Mouse (Mus musculus): Measurements from ENCODE around the gene Prkaca. TPM values are rescaled to one million over a fixed set of nuclear protein-coding genes. Genes with fewer than 3 reads are reported as not detected.

The Prkaca gene
- polyA plus RNA-seq (2016; fragmentation: Nextera tagmentation; extraction: Ambion mirVana): 157 and 160 TPM in 2 replicates

GRCm38 (mm10) chr8:83972150-83973120 is at the start of gene Prkaca:
Prkaca (plus strand) TSS chr8:83972993.
- Histone ChIP-seq H3K4me3 (peak within 1 kb of the TSS; percentile 94), H3K27me3 (ENCODE audit: insufficient read depth, poor library complexity, severe bottlenecking) (no peaks in the 10 kb centered on the region), H3K27ac (peak within 1 kb of the TSS; percentile 94), H3K9me3 (no peaks in the 10 kb centered on the region), H3K4me1 (peaks cover 42% of the 10 kb centered on the region), H3K36me3 (peaks cover 26% of the 10 kb centered on the region)
- DNase-seq (ENCODE audit: low spot score): peak; percentile 100
- under 1% methylated on average over 82 of the region's 94 CpGs for WGBS

DNA sequence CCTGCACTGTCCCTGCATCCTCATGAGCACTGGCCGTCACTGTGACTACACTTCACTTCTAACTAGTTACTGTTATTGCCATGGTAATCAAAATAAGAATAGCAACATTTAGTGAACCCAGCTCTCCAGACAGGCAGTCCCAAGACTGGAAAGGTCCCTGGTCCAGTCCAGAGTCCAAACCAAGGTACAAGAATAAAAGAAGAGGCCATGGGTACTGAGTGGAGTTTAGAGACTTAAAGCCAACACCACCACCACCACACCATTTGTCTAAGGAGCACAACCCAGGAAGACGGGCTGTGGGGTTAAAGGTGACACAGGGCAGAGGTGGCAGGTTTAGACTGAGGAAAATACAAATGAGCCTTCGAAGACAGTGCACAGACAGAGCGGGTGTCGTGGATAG is 48.2 kb upstream of the Prkaca start:
- DNase-seq (ENCODE audit: low spot score): no peak
- peaks cover 78% of the 10 kb centered on the region for H3K36me3 ChIP-seq
- H3K27ac ChIP-seq: no peak overlapping the region
- 89% methylated on average over 5 of the region's 5 CpGs for WGBS
- H3K4me1 ChIP-seq: peaks cover 4% of the 10 kb centered on the region; the same call in 1 of the 2 replicates
- no peaks in the 10 kb centered on the region for H3K27me3 ChIP-seq (ENCODE audit: insufficient read depth, poor library complexity, severe bottlenecking)
- H3K9me3 ChIP-seq: no peaks in the 10 kb centered on the region
- H3K4me3 ChIP-seq: no peak overlapping the region

GRCm38 (mm10) chr8:83926266-83926665 is 46.5 kb upstream of the Prkaca start:
- Histone ChIP-seq H3K36me3 (peaks cover 79% of the 10 kb centered on the region), H3K27ac (no peak overlapping the region), H3K4me3 (no peak overlapping the region), H3K9me3 (no peaks in the 10 kb centered on the region), H3K27me3 (ENCODE audit: insufficient read depth, poor library complexity, severe bottlenecking) (no peaks in the 10 kb centered on the region), H3K4me1 (peaks cover 4% of the 10 kb centered on the region; the same call in 1 of the 2 replicates)
- WGBS: 73% methylated on average over 7 of the region's 7 CpGs
- DNase-seq (ENCODE audit: low spot score): no peak

DNA sequence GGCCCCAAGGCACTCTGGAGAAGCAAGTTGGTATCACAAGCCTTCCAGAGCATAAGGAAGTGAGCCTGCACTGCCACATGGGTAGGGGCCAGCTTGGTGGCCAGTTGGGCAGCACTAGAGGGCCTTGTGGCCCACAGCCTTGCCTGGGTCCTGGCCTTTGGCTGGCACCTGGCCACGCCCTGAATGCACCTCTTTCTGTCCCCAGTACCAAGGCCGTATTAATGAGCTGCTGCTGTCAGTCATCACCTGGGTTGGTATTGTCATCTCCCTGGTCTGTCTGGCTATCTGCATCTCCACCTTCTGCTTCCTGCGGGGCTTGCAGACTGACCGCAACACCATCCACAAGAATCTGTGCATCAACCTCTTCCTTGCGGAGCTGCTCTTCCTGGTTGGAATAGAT is 38.6 kb upstream of the Prkaca start:
- Histone ChIP-seq H3K36me3 (peaks cover 100% of the 10 kb centered on the region), H3K27ac (no peak overlapping the region), H3K27me3 (ENCODE audit: insufficient read depth, poor library complexity, severe bottlenecking) (no peaks in the 10 kb centered on the region), H3K4me3 (no peak overlapping the region), H3K4me1 (0 out of 2 replicates have a peak, but pooled peaks cover 5% of the 10 kb centered on the region), H3K9me3 (no peaks in the 10 kb centered on the region)
- no peak for DNase-seq (ENCODE audit: low spot score)
- WGBS: 79% methylated on average over 5 of the region's 5 CpGs

- Histone ChIP-seq H3K4me3 (no peak overlapping the region), H3K4me1 (peaks cover 10% of the 10 kb centered on the region; the same call in 1 of the 2 replicates), H3K27me3 (ENCODE audit: insufficient read depth, poor library complexity, severe bottlenecking) (no peaks in the 10 kb centered on the region), H3K9me3 (no peaks in the 10 kb centered on the region), H3K27ac (no peak overlapping the region), H3K36me3 (peaks cover 98% of the 10 kb centered on the region)
- no peak for DNase-seq (ENCODE audit: low spot score)
- WGBS: 89% methylated on average over 2 of the region's 2 CpGs
These were observed 37.8 kb upstream of the Prkaca start for GRCm38 (mm10) chr8:83934994-83935393.

DNA sequence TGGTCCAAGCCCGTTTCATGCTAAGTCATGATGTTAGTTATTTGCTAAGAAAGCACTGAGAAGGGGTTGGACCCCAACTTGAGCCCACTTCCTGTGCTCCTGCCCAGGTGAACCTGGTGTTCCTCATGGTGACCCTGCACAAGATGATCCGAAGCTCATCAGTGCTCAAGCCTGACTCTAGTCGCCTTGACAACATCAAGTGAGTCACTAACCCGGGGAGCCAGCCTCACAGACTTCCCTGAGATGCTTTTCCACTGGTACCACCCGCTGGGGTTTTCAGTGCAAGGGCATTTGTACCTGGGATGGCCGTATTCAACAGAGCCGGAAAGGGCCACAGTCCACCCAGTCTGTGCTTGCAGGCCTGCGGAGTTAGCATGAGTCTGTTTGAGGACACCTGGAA is 37.4 kb upstream of the Prkaca start:
- H3K36me3 ChIP-seq: peaks cover 97% of the 10 kb centered on the region
- peaks cover 10% of the 10 kb centered on the region; the same call in 1 of the 2 replicates for H3K4me1 ChIP-seq
- no peaks in the 10 kb centered on the region for H3K27me3 ChIP-seq (ENCODE audit: insufficient read depth, poor library complexity, severe bottlenecking)
- no peak overlapping the region for H3K27ac ChIP-seq
- H3K4me3 ChIP-seq: no peak overlapping the region
- H3K9me3 ChIP-seq: no peaks in the 10 kb centered on the region
- WGBS: 87% methylated on average over 8 of the region's 8 CpGs
- no peak for DNase-seq (ENCODE audit: low spot score)

GRCm38 (mm10) chr8:83937645-83938044 is 35.1 kb upstream of the Prkaca start:
- H3K36me3 ChIP-seq: peaks cover 75% of the 10 kb centered on the region
- no peaks in the 10 kb centered on the region for H3K9me3 ChIP-seq
- 83% methylated on average over 7 of the region's 7 CpGs for WGBS

GRCm38 (mm10) chr8:83938330-83938729 is 34.5 kb upstream of the Prkaca start:
- no peak overlapping the region for H3K27ac ChIP-seq
- DNase-seq (ENCODE audit: low spot score): peak; percentile 68
- peaks cover 68% of the 10 kb centered on the region for H3K36me3 ChIP-seq
- H3K4me3 ChIP-seq: no peak overlapping the region
- WGBS: 92% methylated on average over 15 of the region's 15 CpGs
- H3K9me3 ChIP-seq: no peaks in the 10 kb centered on the region
- no peaks in the 10 kb centered on the region for H3K27me3 ChIP-seq (ENCODE audit: insufficient read depth, poor library complexity, severe bottlenecking)
- H3K4me1 ChIP-seq: peaks cover 10% of the 10 kb centered on the region; the same call in 1 of the 2 replicates

More at GRCm38 (mm10) chr8:83937645-83938044, 35.1 kb upstream of the Prkaca start:
- Histone ChIP-seq H3K27me3 (ENCODE audit: insufficient read depth, poor library complexity, severe bottlenecking) (no peaks in the 10 kb centered on the region), H3K4me1 (peaks cover 10% of the 10 kb centered on the region; the same call in 1 of the 2 replicates), H3K27ac (no peak overlapping the region), H3K4me3 (no peak overlapping the region)
- peak; percentile 73 for DNase-seq (ENCODE audit: low spot score)

GRCm38 (mm10) chr8:83941066-83941677 is 31.6 kb upstream of the Prkaca start:
- Histone ChIP-seq H3K4me1 (peaks cover 10% of the 10 kb centered on the region; the same call in 1 of the 2 replicates), H3K36me3 (peaks cover 39% of the 10 kb centered on the region), H3K27ac (no peak overlapping the region), H3K9me3 (no peaks in the 10 kb centered on the region), H3K27me3 (ENCODE audit: insufficient read depth, poor library complexity, severe bottlenecking) (no peaks in the 10 kb centered on the region), H3K4me3 (no peak overlapping the region)
- no peak for DNase-seq (ENCODE audit: low spot score)
- WGBS: 69% methylated on average over 6 of the region's 6 CpGs

DNA sequence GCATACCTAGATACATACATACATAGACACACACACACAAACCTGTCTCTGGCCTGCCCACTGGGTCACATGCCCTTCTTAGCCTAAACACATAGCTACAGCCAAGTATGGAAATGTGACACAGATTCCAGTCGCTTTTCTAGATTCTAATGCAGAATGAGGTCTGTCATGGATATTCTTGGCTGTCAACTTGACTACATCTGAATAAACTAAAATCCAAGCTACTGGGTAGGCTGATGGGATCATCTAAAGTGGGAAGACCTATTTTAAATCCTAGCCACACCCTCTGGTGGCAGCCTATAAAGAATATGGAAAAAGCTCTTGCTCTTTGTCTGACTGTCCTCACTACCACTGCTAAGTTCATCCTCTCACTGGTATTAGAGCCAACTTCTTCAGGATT is 30.3 kb upstream of the Prkaca start:
- H3K36me3 ChIP-seq: peaks cover 26% of the 10 kb centered on the region
- WGBS: 77% methylated on average over 1 of the region's 1 CpGs
- no peak overlapping the region for H3K27ac ChIP-seq
- DNase-seq (ENCODE audit: low spot score): no peak
- peaks cover 10% of the 10 kb centered on the region; the same call in 1 of the 2 replicates for H3K4me1 ChIP-seq
- H3K9me3 ChIP-seq: no peaks in the 10 kb centered on the region
- H3K27me3 ChIP-seq (ENCODE audit: insufficient read depth, poor library complexity, severe bottlenecking): no peaks in the 10 kb centered on the region
- H3K4me3 ChIP-seq: no peak overlapping the region

DNA sequence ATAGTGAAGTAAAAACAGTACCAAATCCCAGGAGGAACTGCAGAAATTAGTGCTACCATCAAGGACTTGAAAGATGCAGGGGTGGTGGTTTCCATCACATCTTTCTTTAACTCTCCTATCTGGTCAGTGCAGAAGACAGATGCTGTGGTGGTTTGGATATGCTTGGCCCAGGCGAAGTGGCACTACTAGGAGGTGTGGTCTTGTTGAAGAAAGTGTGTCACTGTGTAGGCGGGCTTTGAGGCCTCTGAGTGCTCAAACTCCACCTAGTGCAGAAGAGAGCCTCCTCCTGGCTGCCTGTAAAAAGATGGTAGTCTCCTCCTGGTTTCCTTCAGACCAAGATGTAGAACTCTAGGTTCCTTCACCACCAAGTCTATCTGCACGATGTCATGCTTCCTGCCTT is 27.3 kb upstream of the Prkaca start:
- H3K27me3 ChIP-seq (ENCODE audit: insufficient read depth, poor library complexity, severe bottlenecking): no peaks in the 10 kb centered on the region
- 55% methylated on average over 3 of the region's 3 CpGs for WGBS
- no peak for DNase-seq (ENCODE audit: low spot score)
- H3K4me3 ChIP-seq: no peak overlapping the region
- no peak overlapping the region for H3K27ac ChIP-seq
- H3K36me3 ChIP-seq: no peaks in the 10 kb centered on the region
- no peaks in the 10 kb centered on the region for H3K9me3 ChIP-seq
- H3K4me1 ChIP-seq: no peaks in the 10 kb centered on the region

DNA sequence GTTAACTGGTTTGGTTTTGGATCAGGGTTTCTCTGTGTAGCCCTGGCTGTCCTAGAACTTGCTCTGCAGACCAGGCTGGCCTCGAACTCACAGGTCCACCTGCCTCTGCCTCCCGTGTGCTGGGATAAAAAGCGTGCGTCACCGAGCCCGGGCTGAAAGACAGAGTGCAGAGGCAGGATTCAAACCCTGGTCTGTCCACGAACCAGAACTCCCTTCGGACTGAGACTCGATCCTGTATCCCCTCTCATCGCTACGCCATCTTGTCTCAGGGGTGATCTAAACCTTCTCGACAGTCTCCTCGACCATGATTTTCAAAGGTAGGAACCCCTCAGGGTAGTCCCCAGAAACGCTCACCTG is 18.1 kb upstream of the Prkaca start:
- Histone ChIP-seq H3K9me3 (no peaks in the 10 kb centered on the region), H3K27ac (peak overlapping the region; percentile 68), H3K36me3 (no peaks in the 10 kb centered on the region), H3K4me3 (peak overlapping the region; percentile 82), H3K4me1 (peaks cover 20% of the 10 kb centered on the region), H3K27me3 (ENCODE audit: insufficient read depth, poor library complexity, severe bottlenecking) (no peaks in the 10 kb centered on the region)
- 2% methylated on average over 14 of the region's 14 CpGs for WGBS
- DNase-seq (ENCODE audit: low spot score): no peak

Data from heart, embryonic 10.5 days (tissue).